Mouse (Mus musculus): ENCODE results near the gene Vil1. TPM values are rescaled to one million over a fixed set of nuclear protein-coding genes. Genes with fewer than 3 reads are reported as not detected.

Gene Vil1
- polyA plus RNA-seq, 1 experiment from 2014 or later: 0.23 TPM

DNA sequence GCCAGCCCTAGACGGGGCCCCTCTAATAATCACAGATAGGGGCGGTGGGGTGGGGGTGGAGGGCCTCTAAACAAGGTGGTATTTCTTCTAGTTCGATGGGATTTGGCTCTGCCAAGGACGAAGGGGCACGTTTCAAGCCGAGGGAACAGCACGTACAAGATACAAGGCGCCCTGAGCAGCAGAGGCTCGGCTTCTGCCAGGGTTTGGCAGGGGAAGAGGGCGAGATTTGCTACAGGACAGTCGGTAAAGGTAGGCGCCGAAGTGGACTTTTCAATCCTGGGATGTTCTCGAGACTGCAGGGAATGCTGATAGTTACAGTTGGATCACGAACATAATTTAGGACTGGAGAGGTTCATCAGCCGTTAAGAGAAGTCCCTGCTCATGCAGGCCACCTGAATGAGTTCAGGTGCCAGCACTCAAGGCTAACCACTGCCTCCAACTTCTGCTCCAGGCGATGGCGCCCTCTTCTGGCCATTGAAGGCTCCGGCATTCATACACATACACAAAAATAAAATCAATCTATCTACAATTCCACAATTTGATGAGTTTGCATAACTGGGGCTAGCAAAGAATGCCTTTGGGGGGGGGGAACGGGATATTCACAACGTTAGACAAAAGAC is 18.8 kb upstream of the Vil1 start:
- peaks cover 22% of the 10 kb centered on the region for H3K4me1 ChIP-seq (ENCODE audit: control insufficient read depth, insufficient read depth, low read length)
- H3K27ac ChIP-seq (ENCODE audit: low read depth, low read length): peak overlapping the region; percentile 100
- H3K9ac ChIP-seq (ENCODE audit: low read depth, low read length): peak overlapping the region; percentile 99
- no peaks in the 10 kb centered on the region for H3K9me3 ChIP-seq (replicated peaks; ENCODE audit: control insufficient read depth, low read length)
- no peak for ATAC-seq (replicated peaks; ENCODE audit: insufficient number of reproducible peaks, low FRiP score, low TSS enrichment)
- WGBS (ENCODE audit: insufficient replicate concordance): 6% methylated on average over 21 of the region's 21 CpGs
- no peaks in the 10 kb centered on the region for H3K27me3 ChIP-seq (ENCODE audit: control insufficient read depth, insufficient read depth, low read length)
- peak overlapping the region; percentile 76 for H3K4me2 ChIP-seq
- peaks cover 19% of the 10 kb centered on the region for H3K36me3 ChIP-seq (ENCODE audit: control insufficient read depth, insufficient read depth, low read length)
- H3K4me3 ChIP-seq (ENCODE audit: low read depth, low read length): peak overlapping the region; percentile 91

- Histone ChIP-seq H3K36me3 (ENCODE audit: control insufficient read depth, insufficient read depth, low read length) (peaks cover 19% of the 10 kb centered on the region), H3K9ac (ENCODE audit: low read depth, low read length) (peak within 1 kb of the TSS; percentile 99), H3K27ac (ENCODE audit: low read depth, low read length) (peak within 1 kb of the TSS; percentile 100), H3K4me3 (ENCODE audit: low read depth, low read length) (peak within 1 kb of the TSS; percentile 91), H3K4me1 (ENCODE audit: control insufficient read depth, insufficient read depth, low read length) (peaks cover 22% of the 10 kb centered on the region), H3K4me2 (peak within 1 kb of the TSS; percentile 76), H3K9me3 (replicated peaks; ENCODE audit: control insufficient read depth, low read length) (no peaks in the 10 kb centered on the region), H3K27me3 (ENCODE audit: control insufficient read depth, insufficient read depth, low read length) (no peaks in the 10 kb centered on the region)
- ATAC-seq (replicated peaks; ENCODE audit: insufficient number of reproducible peaks, low FRiP score, low TSS enrichment): peak; percentile 76
- WGBS (ENCODE audit: insufficient replicate concordance): 2% methylated on average over 51 of the region's 51 CpGs
Measured at GRCm38 (mm10) chr1:74390924-74391748, 18.0 kb upstream of the Vil1 start, which contains the start of gene Ctdsp1. Ctdsp1 (plus strand) TSS chr1:74391509.

- Histone ChIP-seq H3K27ac (ENCODE audit: low read depth, low read length) (peak overlapping the region; percentile 100), H3K4me1 (ENCODE audit: control insufficient read depth, insufficient read depth, low read length) (peaks cover 22% of the 10 kb centered on the region), H3K4me3 (ENCODE audit: low read depth, low read length) (peak overlapping the region; percentile 91), H3K36me3 (ENCODE audit: control insufficient read depth, insufficient read depth, low read length) (peaks cover 19% of the 10 kb centered on the region), H3K4me2 (peak overlapping the region; percentile 76), H3K9ac (ENCODE audit: low read depth, low read length) (peak overlapping the region; percentile 99), H3K9me3 (replicated peaks; ENCODE audit: control insufficient read depth, low read length) (no peaks in the 10 kb centered on the region), H3K27me3 (ENCODE audit: control insufficient read depth, insufficient read depth, low read length) (no peaks in the 10 kb centered on the region)
- WGBS (ENCODE audit: insufficient replicate concordance): under 1% methylated on average over 36 of the region's 63 CpGs
- ATAC-seq (replicated peaks; ENCODE audit: insufficient number of reproducible peaks, low FRiP score, low TSS enrichment): peak; percentile 52
Measured at GRCm38 (mm10) chr1:74391844-74392441, 17.2 kb upstream of the Vil1 start.

DNA sequence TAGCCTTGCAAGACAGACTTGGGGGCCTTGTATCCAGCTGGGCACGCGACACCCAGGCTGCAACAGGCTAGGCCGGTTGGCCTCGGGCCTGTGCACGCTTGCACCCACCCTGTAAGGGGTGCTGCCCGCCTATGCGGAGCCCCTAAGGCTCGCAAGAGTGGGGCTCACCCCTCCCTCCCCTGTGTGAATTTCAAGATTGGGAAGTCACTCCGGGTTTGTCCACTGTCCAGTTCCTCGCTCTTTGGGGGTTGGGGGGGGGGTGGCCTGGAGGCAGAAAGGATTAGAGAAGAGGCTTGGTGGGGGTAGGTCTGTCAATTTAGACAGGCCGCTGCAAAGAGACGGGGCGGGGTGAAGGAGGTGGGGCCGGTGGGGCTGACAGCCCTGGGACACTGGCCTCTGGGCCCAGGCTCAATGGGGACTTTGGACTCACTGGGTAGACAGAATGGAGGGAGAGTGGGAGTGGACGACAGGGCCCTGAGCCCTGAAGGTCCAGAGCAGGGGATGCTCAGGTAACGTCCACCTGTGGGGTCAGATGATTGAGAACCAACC is 16.7 kb upstream of the Vil1 start:
- no peak; the same call in 1 of the 2 replicates for ATAC-seq (replicated peaks; ENCODE audit: insufficient number of reproducible peaks, low FRiP score, low TSS enrichment)
- H3K36me3 ChIP-seq (ENCODE audit: control insufficient read depth, insufficient read depth, low read length): peaks cover 19% of the 10 kb centered on the region
- H3K9me3 ChIP-seq (replicated peaks; ENCODE audit: control insufficient read depth, low read length): no peaks in the 10 kb centered on the region
- peak overlapping the region; percentile 91 for H3K4me3 ChIP-seq (ENCODE audit: low read depth, low read length)
- H3K4me2 ChIP-seq: peak overlapping the region; percentile 76
- WGBS (ENCODE audit: insufficient replicate concordance): 1% methylated on average over 16 of the region's 16 CpGs
- H3K27me3 ChIP-seq (ENCODE audit: control insufficient read depth, insufficient read depth, low read length): no peaks in the 10 kb centered on the region
- peak overlapping the region; percentile 100 for H3K27ac ChIP-seq (ENCODE audit: low read depth, low read length)
- peak overlapping the region; percentile 99 for H3K9ac ChIP-seq (ENCODE audit: low read depth, low read length)
- peaks cover 22% of the 10 kb centered on the region for H3K4me1 ChIP-seq (ENCODE audit: control insufficient read depth, insufficient read depth, low read length)

DNA sequence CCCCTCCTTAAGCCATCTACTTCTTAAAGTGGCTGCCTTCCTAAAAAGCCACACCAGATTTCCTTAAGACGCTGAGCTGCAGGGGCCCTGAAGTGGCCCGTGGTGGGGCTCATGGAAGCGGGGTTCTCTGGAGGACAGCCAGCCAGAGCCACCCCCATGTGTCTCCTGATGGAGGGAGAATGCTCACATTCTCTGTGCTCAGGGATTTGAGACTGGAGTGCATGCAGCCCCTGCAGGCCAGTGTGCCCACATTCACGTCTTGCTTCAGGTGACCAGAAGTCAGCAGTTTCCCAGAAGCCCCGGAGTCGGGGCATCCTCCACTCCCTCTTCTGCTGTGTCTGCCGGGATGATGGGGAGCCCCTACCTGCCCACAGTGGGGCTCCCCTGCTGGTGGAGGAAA is 16.2 kb upstream of the Vil1 start:
- Histone ChIP-seq H3K4me2 (peak overlapping the region; percentile 76), H3K36me3 (ENCODE audit: control insufficient read depth, insufficient read depth, low read length) (peaks cover 19% of the 10 kb centered on the region), H3K9ac (ENCODE audit: low read depth, low read length) (peak overlapping the region; percentile 99), H3K4me3 (ENCODE audit: low read depth, low read length) (peak overlapping the region; percentile 91), H3K27ac (ENCODE audit: low read depth, low read length) (peak overlapping the region; percentile 100), H3K9me3 (replicated peaks; ENCODE audit: control insufficient read depth, low read length) (no peaks in the 10 kb centered on the region), H3K4me1 (ENCODE audit: control insufficient read depth, insufficient read depth, low read length) (peaks cover 22% of the 10 kb centered on the region), H3K27me3 (ENCODE audit: control insufficient read depth, insufficient read depth, low read length) (no peaks in the 10 kb centered on the region)
- WGBS (ENCODE audit: insufficient replicate concordance): 56% methylated on average over 7 of the region's 7 CpGs
- ATAC-seq (replicated peaks; ENCODE audit: insufficient number of reproducible peaks, low FRiP score, low TSS enrichment): no peak

- Histone ChIP-seq H3K36me3 (ENCODE audit: control insufficient read depth, insufficient read depth, low read length) (peaks cover 19% of the 10 kb centered on the region), H3K4me2 (no peak overlapping the region), H3K9me3 (replicated peaks; ENCODE audit: control insufficient read depth, low read length) (no peaks in the 10 kb centered on the region), H3K9ac (ENCODE audit: low read depth, low read length) (no peak overlapping the region), H3K4me3 (ENCODE audit: low read depth, low read length) (no peak overlapping the region), H3K27ac (ENCODE audit: low read depth, low read length) (no peak overlapping the region), H3K27me3 (ENCODE audit: control insufficient read depth, insufficient read depth, low read length) (no peaks in the 10 kb centered on the region), H3K4me1 (ENCODE audit: control insufficient read depth, insufficient read depth, low read length) (peaks cover 22% of the 10 kb centered on the region)
- 85% methylated on average over 9 of the region's 9 CpGs for WGBS (ENCODE audit: insufficient replicate concordance)
- ATAC-seq (replicated peaks; ENCODE audit: insufficient number of reproducible peaks, low FRiP score, low TSS enrichment): no peak
Measured at GRCm38 (mm10) chr1:74393697-74394096, 15.5 kb upstream of the Vil1 start.

DNA sequence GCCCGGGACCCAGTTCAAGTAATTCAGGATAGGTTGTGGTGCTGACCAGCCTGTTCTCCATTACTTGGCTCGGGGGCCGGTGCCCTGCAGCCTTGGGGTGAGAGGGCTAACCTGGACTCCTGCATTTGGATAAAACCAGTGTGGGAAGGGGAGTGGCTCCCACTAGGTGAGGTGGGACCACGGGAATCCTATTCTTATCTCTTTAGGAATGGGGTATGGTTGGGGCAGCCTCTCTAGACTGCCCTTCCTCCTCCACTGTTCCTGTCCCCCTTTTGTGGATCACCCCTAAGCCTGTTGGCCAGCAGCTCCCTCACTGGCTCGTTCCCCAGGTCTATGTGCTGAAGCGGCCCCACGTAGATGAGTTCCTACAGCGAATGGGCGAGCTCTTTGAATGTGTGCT is 14.9 kb upstream of the Vil1 start:
- H3K4me1 ChIP-seq (ENCODE audit: control insufficient read depth, insufficient read depth, low read length): peaks cover 22% of the 10 kb centered on the region
- H3K36me3 ChIP-seq (ENCODE audit: control insufficient read depth, insufficient read depth, low read length): peaks cover 19% of the 10 kb centered on the region
- no peak overlapping the region for H3K4me2 ChIP-seq
- H3K27ac ChIP-seq (ENCODE audit: low read depth, low read length): no peak overlapping the region
- H3K9ac ChIP-seq (ENCODE audit: low read depth, low read length): no peak overlapping the region
- H3K9me3 ChIP-seq (replicated peaks; ENCODE audit: control insufficient read depth, low read length): no peaks in the 10 kb centered on the region
- no peak for ATAC-seq (replicated peaks; ENCODE audit: insufficient number of reproducible peaks, low FRiP score, low TSS enrichment)
- 89% methylated on average over 9 of the region's 9 CpGs for WGBS (ENCODE audit: insufficient replicate concordance)
- H3K4me3 ChIP-seq (ENCODE audit: low read depth, low read length): no peak overlapping the region
- H3K27me3 ChIP-seq (ENCODE audit: control insufficient read depth, insufficient read depth, low read length): no peaks in the 10 kb centered on the region

GRCm38 (mm10) chr1:74394858-74395257 is 14.3 kb upstream of the Vil1 start:
- Histone ChIP-seq H3K36me3 (ENCODE audit: control insufficient read depth, insufficient read depth, low read length) (peaks cover 19% of the 10 kb centered on the region), H3K4me2 (no peak overlapping the region), H3K9ac (ENCODE audit: low read depth, low read length) (no peak overlapping the region), H3K4me1 (ENCODE audit: control insufficient read depth, insufficient read depth, low read length) (peaks cover 17% of the 10 kb centered on the region), H3K27me3 (ENCODE audit: control insufficient read depth, insufficient read depth, low read length) (no peaks in the 10 kb centered on the region), H3K4me3 (ENCODE audit: low read depth, low read length) (no peak overlapping the region), H3K27ac (ENCODE audit: low read depth, low read length) (no peak overlapping the region), H3K9me3 (replicated peaks; ENCODE audit: control insufficient read depth, low read length) (no peaks in the 10 kb centered on the region)
- ATAC-seq (replicated peaks; ENCODE audit: insufficient number of reproducible peaks, low FRiP score, low TSS enrichment): no peak
- WGBS (ENCODE audit: insufficient replicate concordance): 91% methylated on average over 15 of the region's 15 CpGs

All from heart, embryonic 11.5 days (tissue).